In genomic region chr7:28917503-28918426, GRCm38 (mm10) we compare ENCODE assay signal across 9 mouse cellular contexts. TPM values are rescaled to one million over a fixed set of nuclear protein-coding genes. Genes with fewer than 3 reads are reported as not detected.
DNase-seq lines count a peak whose midpoint lies in the region; ATAC-seq and TF ChIP-seq lines count a peak whose summit lies in the region.
"Had no signal": no experiment of that assay in that cellular context is flagged by ENCODE, and none has a peak within 500 bp of the region (broad histone marks: within the 10 kb centered on the region; RNA-seq: fewer than 3 reads in every experiment).

No protein-coding gene starts in this region.

- H3K4me3 ChIP-seq in spleen, adult 2 months (ENCODE audit: extremely low read depth, insufficient read depth, insufficient read length), result no peak overlapping the region
- peak overlapping the region; percentile 8; the same call in 1 of the 2 replicates for H3K4me3 ChIP-seq in gastrocnemius, adult 2 months
- H3K4me3 ChIP-seq in intestine, embryonic 15.5 days (replicated peaks), result no peak overlapping the region
- H3K4me3 ChIP-seq in neural tube, embryonic 14.5 days (ENCODE audit: low read depth, low read length), result no peak overlapping the region

- H3K36me3 ChIP-seq in spleen, adult 2 months (ENCODE audit: control insufficient read depth, insufficient read depth, low read length), result peaks cover 32% of the 10 kb centered on the region
- peaks cover 42% of the 10 kb centered on the region for H3K36me3 ChIP-seq in intestine, embryonic 15.5 days
- H3K36me3 ChIP-seq in neural tube, embryonic 14.5 days (ENCODE audit: control insufficient read depth, insufficient read depth, low read length), result peaks cover 34% of the 10 kb centered on the region

- no peaks in the 10 kb centered on the region for H3K4me1 ChIP-seq in spleen, adult 2 months (ENCODE audit: control insufficient read depth, insufficient read depth, insufficient read length)
- peaks cover 61% of the 10 kb centered on the region for H3K4me1 ChIP-seq in intestine, embryonic 15.5 days (replicated peaks)
- peaks cover 9% of the 10 kb centered on the region; the same call in 1 of the 2 replicates for H3K4me1 ChIP-seq in neural tube, embryonic 14.5 days (ENCODE audit: control insufficient read depth, insufficient read depth, low read length)

- peak; percentile 26 for ATAC-seq in intestine, embryonic 15.5 days
- ATAC-seq in neural tube, embryonic 14.5 days (ENCODE audit: low read depth), result no peak
- no peak for ATAC-seq in megakaryocyte-erythroid progenitor cell, adult 5-6 weeks (replicated peaks; ENCODE audit: low FRiP score, low TSS enrichment, poor library complexity, severe bottlenecking)

- TF ChIP-seq POLR2A in spleen, adult 2 months (IDR thresholded peaks at IDR 0.05; ENCODE audit: low read depth, low read length), result no peak

- intact Hi-C loops in gastrocnemius, adult 2 months (cut with DNase I), result no loop called here
- intact Hi-C loops in left cerebral cortex, postnatal 36 days (cut with DNase I), result no loop called here

- H3K9me3 ChIP-seq in intestine, embryonic 15.5 days, result no peaks in the 10 kb centered on the region
- H3K9me3 ChIP-seq in neural tube, embryonic 14.5 days (ENCODE audit: control insufficient read depth, low read length), result no peaks in the 10 kb centered on the region

- 0 out of 2 replicates have a peak overlapping the region, but pooled peaks have one; percentile 17 for H3K4me2 ChIP-seq in intestine, embryonic 15.5 days (replicated peaks)
- no peak overlapping the region for H3K4me2 ChIP-seq in neural tube, embryonic 14.5 days (ENCODE audit: low read depth, low read length)

- no peaks in the 10 kb centered on the region for H3K27me3 ChIP-seq in spleen, adult 2 months (ENCODE audit: control insufficient read depth, insufficient read depth, low read length)
- H3K27me3 ChIP-seq in intestine, embryonic 15.5 days (replicated peaks), result no peaks in the 10 kb centered on the region
- H3K27me3 ChIP-seq in neural tube, embryonic 14.5 days (ENCODE audit: control insufficient read depth, insufficient read depth, low read length), result no peaks in the 10 kb centered on the region

- WGBS in spleen, adult 2 months, result 81% methylated on average over 10 of the region's 10 CpGs
- 46% methylated on average over 10 of the region's 10 CpGs for WGBS in intestine, embryonic 15.5 days
- WGBS in neural tube, embryonic 14.5 days, result 74% methylated on average over 10 of the region's 10 CpGs

- H3K27ac ChIP-seq in spleen, adult 2 months (ENCODE audit: insufficient read depth, low read length), result peak overlapping the region; percentile 33
- peak overlapping the region; percentile 94 for H3K27ac ChIP-seq in gastrocnemius, adult 2 months
- H3K27ac ChIP-seq in intestine, embryonic 15.5 days, result peak overlapping the region; percentile 86
- 0 out of 2 replicates have a peak overlapping the region, but pooled peaks have one; percentile 2 for H3K27ac ChIP-seq in neural tube, embryonic 14.5 days (ENCODE audit: low read depth, low read length)
- H3K27ac ChIP-seq: macrophage had no signal

- TF ChIP-seq CTCF in spleen, adult 2 months (IDR thresholded peaks at IDR 0.05; ENCODE audit: extremely low read depth, insufficient read depth, insufficient read length, insufficient replicate concordance), result no peak
- TF ChIP-seq CTCF in gastrocnemius, adult 2 months (IDR thresholded peaks at IDR 0.05), result no peak

- DNase-seq in spleen, adult 2 months (ENCODE audit: low read depth in 1 of 2, low spot score in 2 of 2), result no peak
- no peak for DNase-seq in spleen, adult 18-20 months
- peak; percentile 84 for DNase-seq in gastrocnemius, adult 2 months
- peak; percentile 53 to 56 for DNase-seq in left cerebral cortex, postnatal 36 days (ENCODE audit: low spot score in 2 of 2)
- DNase-seq in spleen, adult 12 weeks (ENCODE audit: low spot score), result no peak

- no peak overlapping the region for H3K9ac ChIP-seq in intestine, embryonic 15.5 days
- H3K9ac ChIP-seq in neural tube, embryonic 14.5 days (replicated peaks; ENCODE audit: low read depth, low read length), result no peak overlapping the region

RNA-seq across cellular contexts. Expression of gene Capn12, which starts 36.5 kb away (rescaled TPM):
- polyA plus RNA-seq in spleen, adult 2 months (2012; rRNA removed), result 0.13 and 0.14 TPM in 2 replicates
- under 1 TPM; 0.15 to 0.28 TPM for total RNA-seq in gastrocnemius, adult 2 months (2021)
- 0.30 TPM in 2 replicates for polyA plus RNA-seq in intestine, embryonic 15.5 days (2015; fragmentation: Nextera tagmentation; extraction: Ambion mirVana)
- total RNA-seq in left cerebral cortex, postnatal 36 days (2021), result 1 to 10 TPM in 1 of 2 experiments, under 1 TPM in 1; 0.72 to 1.4 TPM
- polyA plus RNA-seq in neural tube, embryonic 14.5 days (2014; fragmentation: Nextera tagmentation; extraction: Ambion mirVana), result 0.46 and 0.90 TPM in 2 replicates
- not detected in 2 replicates for total RNA-seq in megakaryocyte-erythroid progenitor cell, adult 5-6 weeks (2014; fragmentation: Nextera tagmentation)
- not detected in 2 replicates for total RNA-seq in megakaryocyte-erythroid progenitor cell, adult 5-6 weeks (2017)

RNA-seq across cellular contexts. Expression of gene Actn4, which starts 44.4 kb away (rescaled TPM):
- polyA plus RNA-seq in spleen, adult 2 months (2012; rRNA removed), result 156 and 192 TPM in 2 replicates
- 10 to 100 TPM; 27.1 to 40.2 TPM for total RNA-seq in gastrocnemius, adult 2 months (2021)
- polyA plus RNA-seq in intestine, embryonic 15.5 days (2015; fragmentation: Nextera tagmentation; extraction: Ambion mirVana), result 340 and 361 TPM in 2 replicates
- total RNA-seq in left cerebral cortex, postnatal 36 days (2021), result 100 to 1,000 TPM; 180 to 203 TPM
- polyA plus RNA-seq in neural tube, embryonic 14.5 days (2014; fragmentation: Nextera tagmentation; extraction: Ambion mirVana), result 109 and 143 TPM in 2 replicates
- 93.1 and 106 TPM in 2 replicates for total RNA-seq in megakaryocyte-erythroid progenitor cell, adult 5-6 weeks (2014; fragmentation: Nextera tagmentation)
- total RNA-seq in megakaryocyte-erythroid progenitor cell, adult 5-6 weeks (2017), result 41.1 and 51.7 TPM in 2 replicates

RNA-seq across cellular contexts. Expression of gene Lgals7, which starts 54.1 kb away (rescaled TPM):
- polyA plus RNA-seq in spleen, adult 2 months (2012; rRNA removed), result 0.34 and 0.48 TPM in 2 replicates
- total RNA-seq in gastrocnemius, adult 2 months (2021), result not detected
- polyA plus RNA-seq in intestine, embryonic 15.5 days (2015; fragmentation: Nextera tagmentation; extraction: Ambion mirVana), result 0.98 and 1.4 TPM in 2 replicates
- not detected for total RNA-seq in left cerebral cortex, postnatal 36 days (2021)
- polyA plus RNA-seq in neural tube, embryonic 14.5 days (2014; fragmentation: Nextera tagmentation; extraction: Ambion mirVana), result 1.8 and 2.6 TPM in 2 replicates
- not detected in 2 replicates for total RNA-seq in megakaryocyte-erythroid progenitor cell, adult 5-6 weeks (2014; fragmentation: Nextera tagmentation)
- not detected in 2 replicates for total RNA-seq in megakaryocyte-erythroid progenitor cell, adult 5-6 weeks (2017)
- polyA plus RNA-seq: macrophage had no signal

Comparison
In these comparisons a context has a peak if more than half of its experiments do, and no peak if none do; other contexts are left out.
1. DNase-seq: peak in gastrocnemius, adult 2 months (single experiment) and left cerebral cortex, postnatal 36 days (2 of 2); none in spleen, adult 2 months (0 of 2), spleen, adult 18-20 months (0 of 2) and spleen, adult 12 weeks (single experiment).
2. H3K27ac ChIP-seq: peak in every context shown above with its lines; median percentile 94 in gastrocnemius, adult 2 months; 86 in intestine, embryonic 15.5 days; 33 in spleen, adult 2 months; 2 in neural tube, embryonic 14.5 days.